Mouse (Mus musculus): ENCODE measurements around the gene Peli2.

Peli2 gene

GRCm38 (mm10) chr14:48225810-48226446 is 105.3 kb downstream of the Peli2 start:
- DNase-seq = no peak

- no peak for DNase-seq
Observed at GRCm38 (mm10) chr14:48226759-48227158, 106.1 kb downstream of the Peli2 start.

GRCm38 (mm10) chr14:48234785-48235519 is 114.3 kb downstream of the Peli2 start:
- no peak for DNase-seq

- no peak for DNase-seq
Observed at GRCm38 (mm10) chr14:48241335-48241734, 120.7 kb downstream of the Peli2 start.

GRCm38 (mm10) chr14:48246236-48246635 is 125.6 kb downstream of the Peli2 start:
- DNase-seq = peak; percentile 58 to 76

GRCm38 (mm10) chr14:48246963-48247362 is 126.3 kb downstream of the Peli2 start:
- DNase-seq = no peak

GRCm38 (mm10) chr14:48249459-48249858 is 128.8 kb downstream of the Peli2 start:
- DNase-seq = no peak

- no peak for DNase-seq
Observed at GRCm38 (mm10) chr14:48249909-48250308, 129.3 kb downstream of the Peli2 start.

GRCm38 (mm10) chr14:48251381-48251979 is 130.9 kb downstream of the Peli2 start:
- no peak for DNase-seq

GRCm38 (mm10) chr14:48253183-48253582 is 132.6 kb downstream of the Peli2 start:
- DNase-seq = no peak

- DNase-seq = no peak
Observed at GRCm38 (mm10) chr14:48254696-48255095, 134.1 kb downstream of the Peli2 start.

- no peak for DNase-seq
Observed at GRCm38 (mm10) chr14:48255290-48255689, 134.7 kb downstream of the Peli2 start.

GRCm38 (mm10) chr14:48257759-48258158 is 137.1 kb downstream of the Peli2 start:
- DNase-seq = no peak

- DNase-seq = peak; percentile 49 to 64
Observed at GRCm38 (mm10) chr14:48258696-48259366, 138.2 kb downstream of the Peli2 start.

- no peak for DNase-seq
Observed at GRCm38 (mm10) chr14:48263146-48263545, 142.5 kb downstream of the Peli2 start.

- peak; percentile 23 to 45 for DNase-seq
Observed at GRCm38 (mm10) chr14:48266710-48267109, 146.1 kb downstream of the Peli2 start.

GRCm38 (mm10) chr14:48278291-48278690 is 157.7 kb downstream of the Peli2 start:
- no peak for DNase-seq

GRCm38 (mm10) chr14:48286949-48287348 is 166.3 kb downstream of the Peli2 start:
- DNase-seq = no peak

GRCm38 (mm10) chr14:48287581-48287980 is 167.0 kb downstream of the Peli2 start:
- DNase-seq = no peak

- DNase-seq = no peak
Observed at GRCm38 (mm10) chr14:48288600-48288999, 168.0 kb downstream of the Peli2 start.

- DNase-seq = no peak
Observed at GRCm38 (mm10) chr14:48289602-48290599, 169.3 kb downstream of the Peli2 start.

GRCm38 (mm10) chr14:48293498-48293897 is 172.9 kb downstream of the Peli2 start:
- no peak for DNase-seq
